Mouse (Mus musculus) hindbrain, embryonic 13.5 days (tissue): Measurements from ENCODE around the gene Wtip. TPM values are rescaled to one million over a fixed set of nuclear protein-coding genes. Genes with fewer than 3 reads are reported as not detected.
"Not testable (repeated sequence)": the region's sequence is repeated elsewhere in the genome, so short reads cannot be mapped to it uniquely, and the experiment has no call there.

ENCODE experiments used
- ATAC-seq: fragments of 200-750 bp; cut with Nextera tagmentation; 2 replicates; pipeline ENCODE4 v1.8.0; 2017; ENCODE audit warnings: moderate TSS enrichment; ENCODE audit not compliant: low FRiP score
- H3K27ac ChIP-seq: fragments of 300-500 bp; sonication (generic); 2 replicates; pipeline ENCODE4 v1.5.1; 2015; ENCODE audit warnings: inconsistent platforms, mild to moderate bottlenecking, moderate library complexity
- H3K27me3 ChIP-seq: fragments of 300-500 bp; sonication (generic); 2 replicates; pipeline ENCODE4 v1.6.1; 2015; ENCODE audit warnings: mild to moderate bottlenecking, inconsistent platforms
- H3K36me3 ChIP-seq: fragments of 300-500 bp; sonication (generic); 2 replicates; pipeline ENCODE4 v1.6.1; 2015; ENCODE audit warnings: mild to moderate bottlenecking, inconsistent platforms
- H3K4me1 ChIP-seq: fragments of 300-500 bp; sonication (generic); replicated peaks from 2 replicates; pipeline ENCODE4 v1.6.1; 2015; ENCODE audit warnings: inconsistent platforms
- H3K4me2 ChIP-seq: fragments of 300-500 bp; sonication (generic); 2 replicates; pipeline ENCODE4 v1.6.1; 2015; ENCODE audit warnings: inconsistent platforms, mild to moderate bottlenecking, moderate library complexity
- H3K4me3 ChIP-seq: fragments of 300-500 bp; sonication (generic); 2 replicates; pipeline ENCODE4 v1.5.1; 2015; ENCODE audit warnings: mild to moderate bottlenecking, inconsistent platforms
- H3K9ac ChIP-seq: fragments of 300-500 bp; sonication (generic); 2 replicates; pipeline ENCODE4 v1.6.1; 2015; ENCODE audit warnings: mild to moderate bottlenecking, inconsistent platforms
- H3K9me3 ChIP-seq: fragments of 300-500 bp; sonication (generic); 2 replicates; pipeline ENCODE4 v1.6.1; 2016; ENCODE audit warnings: inconsistent platforms
- WGBS: fragments of 180-500 bp; shearing (Covaris S2); methylation state at CpG from one replicate; pipeline ENCODE4 v1.1.7; 2015; 5-methylcytosine and 5-hydroxymethylcytosine counted together
- polyA plus RNA-seq: library from polyadenylated mRNA; unstranded; fragments of >200 nt; fragmentation: Nextera tagmentation; extraction: Ambion mirVana; gene quantifications from 2 replicates; pipeline ENCODE4 v1.2.1, GENCODE M21; 2015

Wtip gene
- polyA plus RNA-seq, 1 experiment from 2014 or later, result 4.6 TPM

DNA sequence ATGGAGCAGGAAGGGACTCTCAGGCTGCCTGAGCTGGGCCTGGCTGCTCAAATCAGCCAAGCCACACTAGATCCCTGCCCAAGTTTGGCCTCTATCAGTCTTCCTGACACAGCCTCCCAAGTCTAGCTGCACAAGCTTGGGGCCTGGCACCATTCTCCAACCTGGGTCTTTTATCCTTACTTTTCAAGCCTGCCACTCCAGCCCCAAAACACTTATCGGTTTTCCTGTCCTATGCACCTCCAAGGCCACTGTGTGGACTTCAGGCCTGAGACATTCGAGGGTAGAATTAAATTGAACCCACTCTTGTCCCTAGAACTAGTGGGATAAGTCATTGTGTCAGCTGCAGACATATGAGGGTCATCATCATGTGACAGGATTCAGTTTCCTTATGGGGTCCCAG, 33.1 kb downstream of the Wtip start:
- ATAC-seq, result no peak

GRCm38 (mm10) chr7:34094911-34095481, 38.1 kb downstream of the Wtip start, which contains the start of gene Scgb1b30:
Scgb1b30 (plus strand) TSS chr7:34095431.
- no peaks in the 10 kb centered on the region for H3K27me3 ChIP-seq
- no peaks in the 10 kb centered on the region for H3K36me3 ChIP-seq
- H3K9me3 ChIP-seq, result peaks cover 12% of the 10 kb centered on the region; the same call in 1 of the 2 replicates
- ATAC-seq, result no peak
- 84% methylated on average over 3 of the region's 3 CpGs for WGBS
- H3K9ac ChIP-seq, result no peak within 1 kb of the TSS
- H3K27ac ChIP-seq, result no peak within 1 kb of the TSS
- H3K4me1 ChIP-seq, result no peaks in the 10 kb centered on the region
- no peak within 1 kb of the TSS for H3K4me3 ChIP-seq
- H3K4me2 ChIP-seq, result no peak within 1 kb of the TSS

More for the DNA sequence above, 33.1 kb downstream of the Wtip start:
- H3K9me3 ChIP-seq, result peaks cover 5% of the 10 kb centered on the region; the same call in 1 of the 2 replicates
- peaks cover 3% of the 10 kb centered on the region; the same call in 1 of the 2 replicates for H3K36me3 ChIP-seq
- H3K4me1 ChIP-seq, result no peaks in the 10 kb centered on the region
- H3K27me3 ChIP-seq, result no peaks in the 10 kb centered on the region
- no peak overlapping the region for H3K4me2 ChIP-seq
- H3K4me3 ChIP-seq, result no peak overlapping the region
- H3K9ac ChIP-seq, result no peak overlapping the region
- 85% methylated on average over 2 of the region's 2 CpGs for WGBS
- H3K27ac ChIP-seq, result no peak overlapping the region

GRCm38 (mm10) chr7:34068132-34068531, 64.9 kb downstream of the Wtip start:
- WGBS, result 80% methylated on average over 5 of the region's 5 CpGs
- H3K4me3 ChIP-seq, ATAC-seq, H3K36me3 ChIP-seq, H3K4me2 ChIP-seq, H3K9me3 ChIP-seq, H3K9ac ChIP-seq, H3K27me3 ChIP-seq, H3K27ac ChIP-seq, H3K4me1 ChIP-seq: not testable (repeated sequence)

Other genes starting within 250 kb of the Wtip start
- not detected in 2 replicates for gene Scgb2b26, start 188.2 kb downstream of the Wtip start, polyA plus RNA-seq
- not detected in 2 replicates for gene Scgb2b27, start 119.3 kb downstream of the Wtip start, polyA plus RNA-seq
- gene Scgb1b27, start 111.8 kb downstream of the Wtip start, polyA plus RNA-seq, result not detected in 2 replicates
- gene Scgb1b30, start 37.8 kb downstream of the Wtip start, polyA plus RNA-seq, result not detected in 2 replicates
- 195 and 198 TPM in 2 replicates for gene Uba2, start 36.3 kb upstream of the Wtip start, polyA plus RNA-seq
- gene Pdcd2l, start 63.4 kb upstream of the Wtip start, polyA plus RNA-seq, result 82.7 and 87.9 TPM in 2 replicates
- 216 TPM in 2 replicates for gene Gpi1, start 97.1 kb upstream of the Wtip start, polyA plus RNA-seq
- not detected in 2 replicates for gene Gm6096, start 117.8 kb upstream of the Wtip start, polyA plus RNA-seq
- 32.1 and 34.4 TPM in 2 replicates for gene 4931406P16Rik, start 180.3 kb upstream of the Wtip start, polyA plus RNA-seq